Mouse (Mus musculus) MEL (cell line): Measurements from ENCODE around the gene Apobec3. TPM values are rescaled to one million over a fixed set of nuclear protein-coding genes. Genes with fewer than 3 reads are reported as not detected.
A peak's percentile ranks its signal among the peaks of the same experiment; 100 is the strongest.
"Not testable (repeated sequence)": the region's sequence is repeated elsewhere in the genome, so short reads cannot be mapped to it uniquely, and the experiment has no call there.

Experiments used
- DNase-seq: peaks from one replicate; pipeline ENCODE4 v3.0.0; 2011; ENCODE audit warnings: low read depth, low spot score
- H3K27ac ChIP-seq: 2 replicates; pipeline ENCODE4 v1.5.1; 2012; ENCODE audit warnings: low read depth, mild to moderate bottlenecking, control low read depth, low read length, moderate library complexity; ENCODE audit not compliant: control insufficient read depth
- H3K27me3 ChIP-seq, 2 experiments: fragments of 150-350 bp in 1 of 2; sonication (generic) in 1 of 2; 2 replicates each; pipeline ENCODE4 v1.6.1; 2012; ENCODE audit warnings: low read length in 2 of 2, mild to moderate bottlenecking in 2 of 2, improper control_type of control experiment in 1 of 2, moderate library complexity in 1 of 2; ENCODE audit not compliant: insufficient read depth in 2 of 2, control insufficient read depth in 1 of 2
- H3K36me3 ChIP-seq, 2 experiments: 2 replicates each; pipeline ENCODE4 v1.6.1; 2012 to 2014; ENCODE audit warnings: low read length in 2 of 2, improper control_type of control experiment in 1 of 2, inconsistent platforms in 1 of 2, mild to moderate bottlenecking in 1 of 2; ENCODE audit not compliant: insufficient read depth in 2 of 2, control insufficient read depth in 1 of 2
- H3K4me1 ChIP-seq, 2 experiments: fragments of 150-350 bp in 1 of 2; sonication (generic) in 1 of 2; 2 replicates each; pipeline ENCODE4 v1.6.1; 2012; ENCODE audit warnings: low read length in 2 of 2, improper control_type of control experiment in 1 of 2, mild to moderate bottlenecking in 1 of 2; ENCODE audit not compliant: insufficient read depth in 2 of 2, control insufficient read depth in 1 of 2
- H3K4me3 ChIP-seq, 2 experiments: fragments of 150-350 bp in 1 of 2; sonication (generic) in 1 of 2; 2 replicates each; pipeline ENCODE4 v1.5.1; 2012; ENCODE audit warnings: low read depth in 2 of 2, low read length in 2 of 2, mild to moderate bottlenecking in 2 of 2, moderate library complexity in 2 of 2, control low read depth in 1 of 2, improper control_type of control experiment in 1 of 2; ENCODE audit not compliant: control insufficient read depth in 1 of 2, insufficient read depth in 1 of 2
- H3K79me2 ChIP-seq: 2 replicates; pipeline ENCODE4 v1.6.1; 2012; ENCODE audit warnings: mild to moderate bottlenecking, low read length, moderate library complexity; ENCODE audit not compliant: control insufficient read depth, poor library complexity, insufficient read depth
- H3K9ac ChIP-seq: 2 replicates; pipeline ENCODE4 v1.6.1; 2012; ENCODE audit warnings: low read depth, mild to moderate bottlenecking, control low read depth, low read length, moderate library complexity; ENCODE audit not compliant: control insufficient read depth, poor library complexity, severe bottlenecking
- H3K9me3 ChIP-seq: fragments of 150-350 bp; sonication (generic); replicated peaks from 2 replicates; pipeline ENCODE4 v1.6.1; 2012; ENCODE audit warnings: mild to moderate bottlenecking, low read length, improper control_type of control experiment, moderate library complexity; ENCODE audit not compliant: insufficient read depth
- CHD2 ChIP-seq: IDR thresholded peaks from 2 replicates; pipeline ENCODE4 v1.6.1; 2011; ENCODE audit warnings: low read length, improper control_type of control experiment
- E2F4 ChIP-seq: IDR thresholded peaks from 2 replicates; pipeline ENCODE4 v1.6.1; 2011; ENCODE audit warnings: low read depth, low read length, improper control_type of control experiment, borderline replicate concordance
- HCFC1 ChIP-seq: IDR thresholded peaks from 2 replicates; pipeline ENCODE4 v1.6.1; 2012; ENCODE audit warnings: low read depth, mild to moderate bottlenecking, inconsistent platforms, low read length, improper control_type of control experiment, moderate library complexity
- MYC ChIP-seq: IDR thresholded peaks from 2 replicates; pipeline ENCODE4 v1.6.1; 2011; ENCODE audit warnings: low read depth, mild to moderate bottlenecking, low read length, improper control_type of control experiment, moderate library complexity
- POLR2A ChIP-seq, 2 experiments: IDR thresholded peaks; 2 replicates each; pipeline ENCODE4 v1.6.1; 2011 to 2012; ENCODE audit warnings: low read length in 2 of 2, mild to moderate bottlenecking in 2 of 2, control low read depth in 1 of 2, improper control_type of control experiment in 1 of 2, low read depth in 1 of 2, moderate library complexity in 1 of 2; ENCODE audit not compliant: control insufficient read depth in 1 of 2, insufficient read depth in 1 of 2, poor library complexity in 1 of 2
- POLR2AphosphoS2 ChIP-seq: IDR thresholded peaks from 2 replicates; pipeline ENCODE4 v1.6.1; 2011; ENCODE audit warnings: low read length, improper control_type of control experiment
- SIN3A ChIP-seq: IDR thresholded peaks from 2 replicates; pipeline ENCODE4 v1.6.1; 2012; ENCODE audit warnings: low read length, improper control_type of control experiment, inconsistent platforms
- TAL1 ChIP-seq: IDR thresholded peaks from 2 replicates; pipeline ENCODE4 v1.6.1; 2012; ENCODE audit warnings: mild to moderate bottlenecking, inconsistent platforms, low read length, moderate library complexity, mixed read lengths
- TCF12 ChIP-seq: IDR thresholded peaks from 2 replicates; pipeline ENCODE4 v1.6.1; 2014; ENCODE audit warnings: low read depth, mild to moderate bottlenecking, inconsistent platforms, low read length, improper control_type of control experiment, moderate library complexity
- USF1 ChIP-seq: IDR thresholded peaks from 2 replicates; pipeline ENCODE4 v1.6.1; 2014; ENCODE audit warnings: low read depth, mild to moderate bottlenecking, inconsistent platforms, low read length, improper control_type of control experiment, moderate library complexity
- ZC3H11A ChIP-seq: IDR thresholded peaks from 2 replicates; pipeline ENCODE4 v1.6.1; 2012; ENCODE audit warnings: low read depth, mild to moderate bottlenecking, inconsistent platforms, low read length, improper control_type of control experiment
- ZMIZ1 ChIP-seq: IDR thresholded peaks from 2 replicates; pipeline ENCODE4 v1.6.1; 2012; ENCODE audit warnings: low read depth, mild to moderate bottlenecking, inconsistent platforms, low read length, improper control_type of control experiment, moderate library complexity
- ZNF384 ChIP-seq: IDR thresholded peaks from 2 replicates; pipeline ENCODE4 v1.6.1; 2012; ENCODE audit warnings: low read depth, mild to moderate bottlenecking, inconsistent platforms, low read length, improper control_type of control experiment
- polyA plus RNA-seq, 2 experiments: library from polyadenylated mRNA; stranded (reverse) in 1 of 2; unstranded in 1 of 2; fragments of >175 nt in 1 of 2; fragments of >200 nt in 1 of 2; gene quantifications; 2 replicates each; pipeline versions ENCODE4 v1.2.1 to v1.2.4; 2012; ENCODE audit warnings: low replicate concordance in 2 of 2, low read depth in 1 of 2; ENCODE audit not compliant: insufficient read length in 2 of 2, insufficient read depth in 1 of 2, missing spikeins in 1 of 2
- total RNA-seq: library from RNA; depleted of rRNA; stranded (reverse); fragments of 300-350 nt; gene quantifications from 2 replicates; pipeline ENCODE4 v1.2.3, GENCODE M21; 2012

Apobec3 gene
- total and polyA plus RNA-seq, 3 experiments = 22.2 to 38.6 TPM; not detected in 1

DNA sequence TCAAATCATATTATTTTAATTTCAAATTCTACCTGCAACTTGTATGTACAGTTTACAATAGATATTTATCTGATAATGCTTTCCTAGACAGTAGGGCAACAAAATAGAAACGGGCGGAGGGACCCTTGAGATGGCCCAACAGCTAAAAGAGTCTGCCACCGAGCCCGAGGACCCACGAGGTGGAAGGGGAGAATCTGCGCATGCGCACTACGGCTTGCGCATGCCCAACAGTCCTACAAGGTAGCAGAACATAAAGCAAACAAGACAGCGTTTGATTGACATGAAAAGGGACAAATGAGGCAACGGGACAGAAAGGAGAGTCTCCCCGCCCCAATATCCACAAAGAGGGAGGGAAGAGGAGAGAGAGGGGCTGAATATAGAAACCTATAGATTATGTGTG, 47.6 kb downstream of the Apobec3 start (continued):
- TF ChIP-seq POLR2AphosphoS2 (peak; percentile 70; the same call in 1 of the 2 replicates), SIN3A (peak; percentile 28; the same call in 1 of the 2 replicates), TAL1 (no peak), USF1 (peak; percentile 49; the same call in 1 of the 2 replicates), ZC3H11A (no peak), E2F4 (no peak), MYC (peak; percentile 42), ZMIZ1 (peak; percentile 49; the same call in 1 of the 2 replicates), TCF12 (peak; percentile 50; the same call in 1 of the 2 replicates), CHD2 (no peak; the same call in 1 of the 2 replicates)

DNA sequence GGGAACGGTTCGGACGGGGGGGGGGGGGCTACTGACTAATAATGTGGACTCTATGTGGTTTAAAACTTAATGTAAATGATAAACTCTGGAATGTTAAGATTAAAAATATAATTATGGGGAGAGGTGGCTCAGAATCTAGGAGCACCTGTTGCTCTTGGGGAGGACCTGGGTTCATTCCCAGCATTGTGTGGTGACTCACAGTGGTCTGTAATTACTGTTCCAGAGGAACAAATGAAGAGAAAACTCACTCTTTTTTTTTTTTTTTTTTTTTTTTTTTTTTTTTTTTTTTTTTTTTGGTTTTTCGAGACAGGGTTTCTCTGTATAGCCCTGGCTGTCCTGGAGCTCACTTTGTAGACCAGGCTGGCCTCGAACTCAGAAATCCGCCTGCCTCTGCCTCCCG, 48.0 kb downstream of the Apobec3 start:
- 0 out of 4 replicates have a peak, but pooled peaks cover 0 to 11% of the 10 kb centered on the region in 2 experiments for H3K4me1 ChIP-seq
- not testable (repeated sequence) for H3K27me3 ChIP-seq, DNase-seq, H3K36me3 ChIP-seq, H3K9me3 ChIP-seq, H3K79me2 ChIP-seq
- H3K27ac ChIP-seq = peak overlapping the region; percentile 84
- peak overlapping the region; percentile 57 for H3K9ac ChIP-seq
- peak overlapping the region; percentile 49 to 90 for H3K4me3 ChIP-seq
- TF ChIP-seq ZMIZ1 = 0 out of 2 replicates have a peak, but pooled peaks have one; percentile 10

DNA sequence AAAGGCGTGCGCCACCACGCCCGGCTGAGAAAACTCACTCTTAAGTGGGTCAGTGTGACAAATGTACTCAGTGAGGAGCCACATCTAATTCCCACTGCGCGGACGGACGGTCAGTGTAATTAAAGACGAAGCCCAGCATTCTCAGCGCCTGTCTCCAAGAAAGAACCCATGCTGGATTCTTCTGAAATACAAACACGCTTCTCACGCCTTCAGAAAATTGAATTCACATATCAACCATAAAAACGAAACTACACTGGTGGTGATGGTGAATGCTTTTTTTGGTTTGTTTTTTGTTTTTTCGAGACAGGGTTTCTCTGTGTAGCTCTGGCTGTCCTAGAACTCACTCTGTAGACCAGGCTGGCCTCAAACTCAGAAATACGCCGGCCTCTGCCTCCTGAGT, 48.5 kb downstream of the Apobec3 start:
- Histone ChIP-seq H3K4me3 (peak overlapping the region; percentile 49 to 90), H3K27ac (peak overlapping the region; percentile 84), H3K79me2 (no peaks in the 10 kb centered on the region; the same call in 1 of the 2 replicates), H3K27me3 (no peaks in the 10 kb centered on the region), H3K9ac (peak overlapping the region; percentile 57), H3K4me1 (0 out of 4 replicates have a peak, but pooled peaks cover 0 to 9% of the 10 kb centered on the region in 2 experiments), H3K36me3 (peaks cover 0 to 2% of the 10 kb centered on the region in 2 experiments; a peak in 1 of 4 replicates), H3K9me3 (no peaks in the 10 kb centered on the region)
- peak; percentile 70 for DNase-seq
- TF ChIP-seq POLR2A (IDR thresholded peaks at IDR 0.05; ENCODE audit: control insufficient read depth in 1 of 2, insufficient read depth in 1 of 2, low read depth in 1 of 2, low read length in 2 of 2, poor library complexity in 1 of 2) (0 out of 4 replicates have a peak, but pooled peaks of 1 of the 2 experiments have one; percentile 9), HCFC1 (no peak), ZNF384 (peak; percentile 80)
